Mouse (Mus musculus) urinary bladder, adult 2 months (tissue): Measurements from ENCODE around the gene Kcnk16. TPM values are rescaled to one million over a fixed set of nuclear protein-coding genes. Genes with fewer than 3 reads are reported as not detected.
"Not testable (repeated sequence)": the region's sequence is repeated elsewhere in the genome, so short reads cannot be mapped to it uniquely, and the experiment has no call there.

ENCODE experiments used
- DNase-seq: peaks from one replicate; pipeline ENCODE4 v3.0.0; 2022; ENCODE audit warnings: low spot score
- polyA plus RNA-seq: library from polyadenylated mRNA; depleted of rRNA; stranded (reverse); fragments of >200 nt; gene quantifications from 2 replicates; pipeline ENCODE4 v1.2.3, GENCODE M21; 2012; rRNA removed

Gene Kcnk16
- 0.14 TPM in 1 of 2 replicates, not detected in the other for polyA plus RNA-seq

DNA sequence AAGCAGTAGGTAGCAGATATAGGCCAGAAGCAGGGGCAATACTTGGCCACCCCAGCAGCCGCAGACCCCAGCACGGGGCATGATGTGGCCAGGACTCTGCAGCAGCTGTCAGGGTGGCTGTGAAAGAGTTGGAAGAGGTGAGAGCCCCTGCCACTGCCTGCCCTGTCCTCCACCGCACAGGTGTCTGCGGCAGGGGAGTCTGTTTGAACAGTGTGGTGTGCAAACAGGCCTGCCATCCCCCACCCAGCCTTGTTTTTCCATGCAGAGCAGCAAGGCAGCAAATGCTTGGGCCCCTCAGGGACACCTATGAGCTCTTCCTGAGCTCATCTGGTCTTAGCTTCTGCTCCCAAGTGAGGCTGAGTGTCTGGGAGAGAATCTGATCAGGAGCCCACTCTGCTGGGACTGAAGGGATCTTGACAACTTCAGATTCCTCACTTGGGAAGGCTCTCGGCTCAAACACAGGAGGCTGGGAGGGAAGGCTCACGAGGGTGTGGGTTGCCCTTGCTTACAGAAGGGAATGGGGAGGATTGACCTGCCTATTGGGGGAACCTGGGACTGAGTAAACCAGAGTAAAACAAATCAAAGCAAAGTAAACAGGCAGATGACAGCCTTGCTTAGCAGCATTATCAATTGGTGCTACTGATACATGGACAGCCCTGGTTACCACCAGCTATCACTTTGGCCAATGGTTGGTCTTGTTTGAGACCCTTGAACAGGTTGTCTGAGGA lies at the start of gene Kcnk16:
Gene Kcnk16 (minus strand): TSS at position 118 of the 728 bp plus-strand sequence.
- no peak for DNase-seq

DNA sequence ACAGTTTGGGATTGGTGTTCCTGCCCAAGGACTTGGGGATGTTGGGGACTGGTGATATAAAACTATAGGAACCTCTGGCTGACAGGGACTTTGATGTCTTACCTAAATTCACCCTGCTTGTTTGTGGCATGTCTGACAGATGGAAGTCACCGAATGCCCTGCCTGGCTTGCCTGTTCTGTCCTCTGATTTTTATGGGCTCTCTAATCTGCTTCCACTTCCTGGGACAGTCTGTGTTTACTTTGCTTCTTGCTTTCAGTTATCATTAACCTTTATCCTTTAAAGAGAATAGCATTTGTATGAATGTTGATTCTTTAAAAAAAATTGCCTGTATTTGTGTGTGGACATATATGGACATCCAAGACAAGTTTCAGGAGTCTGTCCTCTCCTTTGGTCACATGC lies 46.1 kb upstream of the Kcnk16 start:
- no peak for DNase-seq

DNA sequence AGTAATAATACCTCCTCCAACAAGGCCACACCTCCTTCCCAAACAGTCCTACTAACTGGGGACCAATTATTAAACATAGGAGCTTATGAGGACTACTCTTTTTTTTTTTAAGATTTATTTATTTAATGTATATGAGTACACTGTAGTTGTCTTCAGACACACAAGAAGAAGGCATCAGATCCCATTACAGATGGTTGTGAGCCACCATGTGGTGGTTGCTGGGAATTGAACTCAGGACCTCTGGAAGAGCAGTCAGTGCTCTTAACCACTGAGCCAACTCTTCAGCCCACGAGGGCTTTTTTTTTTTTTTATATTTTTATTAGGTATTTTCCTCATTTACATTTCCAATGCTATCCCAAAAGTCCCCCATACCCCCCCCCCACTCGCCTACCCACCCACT lies 36.1 kb upstream of the Kcnk16 start:
- DNase-seq = not testable (repeated sequence)

DNA sequence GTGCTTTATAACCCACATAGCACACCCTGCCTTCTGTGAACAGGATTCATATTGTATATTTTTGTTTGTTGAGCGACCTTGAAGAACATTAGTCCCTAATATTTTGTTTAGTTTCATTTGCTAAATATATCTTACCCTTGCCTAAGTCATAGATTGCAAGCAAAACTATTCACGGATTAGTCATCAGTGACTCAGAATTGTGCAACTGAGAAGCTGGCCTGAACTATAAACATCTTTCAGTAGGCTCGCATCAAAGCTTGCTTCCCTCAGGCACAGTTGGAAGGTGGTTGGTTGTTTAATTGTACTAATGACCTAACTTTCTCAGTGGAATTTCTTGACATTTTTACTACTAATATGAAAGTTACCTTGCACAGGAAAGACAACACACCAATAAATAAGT lies 29.1 kb upstream of the Kcnk16 start:
- DNase-seq = no peak

GRCm38 (mm10) chr14:20297616-20298015 lies 28.6 kb upstream of the Kcnk16 start:
- no peak for DNase-seq

- DNase-seq = no peak
Measured at GRCm38 (mm10) chr14:20294947-20295346, 25.9 kb upstream of the Kcnk16 start.

DNA sequence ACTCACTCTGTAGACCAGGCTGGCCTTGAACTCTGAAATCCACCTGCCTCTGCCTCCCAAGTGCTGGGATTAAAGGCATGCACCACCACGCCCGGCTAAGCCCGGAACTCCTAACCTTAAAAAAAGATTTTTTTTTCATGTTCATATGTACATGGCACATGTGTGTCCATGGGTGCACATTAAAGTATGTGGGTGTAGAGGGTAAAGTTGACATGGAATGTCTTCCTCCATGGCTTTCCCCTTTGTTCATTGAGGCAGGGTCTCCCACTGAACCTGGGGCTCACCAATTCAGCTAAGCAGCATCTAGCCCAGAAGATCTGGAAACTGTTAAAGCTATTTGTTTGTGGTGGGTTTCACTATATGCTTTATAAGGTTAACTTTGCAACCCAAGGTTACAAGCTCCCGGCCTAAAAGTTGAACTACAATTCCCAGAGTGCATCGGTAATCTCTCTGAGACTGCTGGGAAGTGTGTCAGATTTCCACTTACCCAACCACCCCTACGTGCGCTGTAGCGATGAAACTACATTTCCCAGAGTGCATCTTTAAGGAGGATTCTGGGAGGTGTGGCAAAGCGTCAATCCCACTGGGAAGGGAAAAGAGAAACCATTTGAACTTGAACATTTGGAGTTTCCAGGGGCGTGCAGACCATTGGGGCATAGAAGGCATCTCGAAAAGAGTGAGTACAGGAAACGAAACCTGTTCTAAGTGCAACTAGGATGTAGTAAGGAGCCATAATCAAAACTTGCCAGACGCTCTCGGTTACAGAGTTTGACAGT lies 25.3 kb upstream of the Kcnk16 start, which contains the start of gene Nudt13:
Gene Nudt13 (plus strand): TSS at position 581 of the 776 bp plus-strand sequence.
- peak; percentile 28 for DNase-seq

DNA sequence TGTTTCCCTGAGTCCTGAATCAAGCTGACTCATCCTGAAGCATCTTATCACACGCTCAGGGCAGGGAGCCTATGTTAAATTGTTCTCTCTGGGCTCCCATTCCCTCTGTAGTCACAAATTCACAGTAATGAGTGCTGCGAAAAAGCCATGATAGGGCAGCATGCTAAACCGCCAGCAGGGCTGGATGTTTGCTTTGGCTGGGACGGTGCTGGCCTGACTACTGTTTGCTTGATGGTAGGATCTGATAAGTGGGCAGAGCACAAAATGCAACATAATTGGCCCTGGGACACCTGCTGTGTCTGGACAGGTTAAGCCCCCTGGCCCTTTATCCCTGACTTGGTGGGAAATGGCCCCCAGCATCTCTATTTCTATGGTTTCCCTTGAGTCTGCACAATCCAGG lies 22.4 kb upstream of the Kcnk16 start:
- no peak for DNase-seq

- DNase-seq = no peak
Measured at GRCm38 (mm10) chr14:20268421-20268820, 578 bp downstream of the Kcnk16 start.

- DNase-seq = no peak
Measured at GRCm38 (mm10) chr14:20262346-20262745, 6.7 kb downstream of the Kcnk16 start.

- peak; percentile 71 for DNase-seq
Measured at GRCm38 (mm10) chr14:20258185-20259113, 10.6 kb downstream of the Kcnk16 start.

DNA sequence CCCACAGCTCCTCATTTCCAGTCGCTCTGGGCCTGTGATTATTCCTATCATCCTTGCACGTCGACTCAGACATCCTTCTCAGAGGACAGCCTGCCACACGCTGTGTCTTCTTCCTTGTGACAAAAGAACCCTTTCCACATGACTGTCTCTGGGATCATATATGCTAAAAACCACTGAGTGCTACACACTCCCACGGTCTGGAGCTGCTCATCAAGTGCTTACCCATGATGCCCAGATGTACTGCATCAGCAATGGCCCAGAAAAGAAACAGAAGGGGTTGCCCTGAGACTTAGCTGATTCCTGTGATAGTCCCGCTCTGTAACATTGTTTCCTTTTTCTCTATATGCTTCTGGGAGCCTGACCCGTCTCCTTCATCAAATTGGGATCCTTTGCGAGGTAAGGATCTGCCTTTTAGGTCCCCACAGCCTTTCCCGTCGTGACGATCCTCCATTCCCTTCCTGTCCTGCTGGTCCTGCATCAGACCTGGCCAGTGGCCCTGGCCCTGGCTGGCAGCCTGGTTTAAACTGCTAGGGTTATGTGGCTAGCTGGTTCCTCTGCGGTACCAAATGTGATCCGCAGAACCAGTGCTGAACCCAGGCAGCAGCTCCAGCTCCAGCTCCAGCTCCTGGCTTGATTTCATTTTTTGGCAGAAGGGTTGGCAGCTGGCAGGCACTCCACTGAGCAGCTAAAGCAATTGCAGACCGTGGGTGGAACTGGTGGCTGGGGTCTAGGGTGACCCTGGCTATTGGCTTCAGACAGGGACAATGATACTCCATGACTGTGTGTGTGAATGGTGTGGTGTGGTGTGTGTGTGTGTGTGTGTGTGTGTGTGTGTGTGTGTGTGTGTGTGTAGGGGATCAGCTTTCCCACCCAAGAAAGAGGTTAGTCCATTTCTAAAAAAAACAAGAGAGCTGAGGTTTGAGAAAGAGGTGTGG lies 18.5 kb downstream of the Kcnk16 start:
- DNase-seq = no peak

DNA sequence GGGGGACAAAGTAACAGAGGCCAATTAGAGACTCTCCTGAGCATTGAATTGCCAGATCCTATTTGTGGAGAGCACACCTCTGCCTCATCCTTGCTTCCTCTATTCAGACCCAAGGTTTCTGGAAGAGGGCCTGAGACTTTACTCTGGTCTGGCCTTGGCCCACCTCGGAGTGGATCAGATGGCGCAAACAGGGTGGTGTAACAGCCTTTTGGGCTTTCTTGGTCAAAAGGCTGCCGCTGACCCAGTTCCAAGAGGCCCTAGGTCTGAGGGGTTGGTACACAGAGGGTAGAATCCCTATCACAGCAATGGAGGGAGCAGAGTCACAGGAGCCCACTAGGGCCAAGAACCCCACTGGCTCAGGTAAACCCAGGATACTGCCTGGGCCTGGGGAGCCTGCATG lies 21.0 kb downstream of the Kcnk16 start:
- no peak for DNase-seq

DNA sequence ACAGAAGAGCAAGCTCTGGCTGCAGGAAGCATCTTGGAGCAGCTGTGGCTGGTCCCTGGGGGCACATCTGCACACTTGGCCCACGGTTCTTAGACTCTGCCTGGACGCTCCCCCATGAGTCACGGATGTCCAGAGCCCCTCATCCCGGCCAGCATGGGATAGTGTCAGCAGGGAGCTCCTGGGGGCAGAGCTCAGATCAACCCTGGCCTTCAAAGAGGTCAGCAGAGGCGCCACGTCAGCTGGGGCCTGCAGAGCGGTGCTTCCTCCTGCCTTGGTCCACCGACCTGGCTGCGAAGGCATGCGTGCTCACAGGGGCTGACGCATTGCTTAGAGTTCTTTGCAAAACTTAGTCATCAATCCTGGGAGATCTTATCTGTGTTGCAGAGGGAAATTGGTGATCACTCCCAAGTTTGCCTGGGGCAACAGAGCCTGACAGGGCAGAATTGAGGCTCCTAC lies 22.2 kb downstream of the Kcnk16 start:
- peak; percentile 45 for DNase-seq

DNA sequence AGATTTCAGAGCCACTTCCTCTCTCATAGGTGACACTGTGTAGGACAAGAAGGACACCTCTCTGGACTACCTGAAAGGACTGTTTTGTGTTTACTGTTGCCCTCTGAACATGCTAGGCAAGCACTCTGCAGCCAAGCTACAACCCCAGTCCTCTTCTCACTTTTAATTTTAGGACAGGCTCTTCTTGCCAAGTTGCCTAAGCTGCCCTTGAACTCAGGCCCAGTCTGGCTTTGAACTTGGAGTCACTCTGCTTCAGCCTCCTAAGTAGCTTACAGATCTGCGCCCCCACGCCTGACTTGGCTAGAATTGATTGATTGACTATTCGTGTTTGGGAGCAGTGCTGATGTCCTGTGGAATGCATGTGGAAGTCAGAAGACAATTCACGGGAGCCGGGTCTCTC lies 23.1 kb downstream of the Kcnk16 start:
- no peak for DNase-seq

DNA sequence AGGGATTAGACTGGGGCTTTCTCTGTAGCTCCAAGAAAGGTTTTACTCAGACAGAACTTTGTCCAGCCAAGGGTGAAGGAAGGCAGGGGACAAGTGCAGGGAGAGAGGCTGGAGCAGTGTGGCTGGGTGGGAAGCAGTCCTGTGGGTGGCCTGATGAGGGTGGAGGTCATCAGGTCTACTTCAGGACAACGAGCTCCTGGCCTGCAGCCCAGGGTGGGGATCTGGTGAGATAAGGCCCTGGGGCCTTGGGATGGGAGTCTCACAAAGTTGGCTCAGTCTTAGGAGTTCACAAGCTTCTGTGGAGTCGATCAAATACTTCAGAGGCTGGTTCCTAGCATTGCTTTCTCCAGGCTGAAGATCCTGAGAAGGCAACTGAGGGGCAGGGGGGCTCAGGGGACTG lies 23.7 kb downstream of the Kcnk16 start:
- DNase-seq = no peak

- DNase-seq = no peak
Measured at GRCm38 (mm10) chr14:20243158-20243557, 25.8 kb downstream of the Kcnk16 start.

- no peak for DNase-seq
Measured at GRCm38 (mm10) chr14:20242454-20242853, 26.5 kb downstream of the Kcnk16 start.

GRCm38 (mm10) chr14:20234403-20234802 lies 34.6 kb downstream of the Kcnk16 start:
- no peak for DNase-seq
